Mouse (Mus musculus) activated CD4-positive, CD25-positive, alpha-beta regulatory T cell, adult 4 months (primary cell): ENCODE measurements around the gene Gpr171. TPM values are rescaled to one million over a fixed set of nuclear protein-coding genes. Genes with fewer than 3 reads are reported as not detected.
A peak's percentile ranks its signal among the peaks of the same experiment; 100 is the strongest.
"Not testable (repeated sequence)": the region's sequence is repeated elsewhere in the genome, so short reads cannot be mapped to it uniquely, and the experiment has no call there.

ENCODE experiments used
- ATAC-seq: one replicate; pipeline ENCODE4 v1.8.0; 2017
- polyA plus RNA-seq, 2 experiments: library from polyadenylated mRNA; unstranded; fragments of 100-300 nt; shearing (Covaris generic); gene quantifications; one replicate each; pipeline ENCODE4 v1.2.1; 2017

The Gpr171 gene
- 10 to 100 TPM; 58.4 to 74.6 TPM for polyA plus RNA-seq

GRCm38 (mm10) chr3:59101218-59101986, at the start of gene Gpr171:
Gene Gpr171 (minus strand): TSS chr3:59101821.
- ATAC-seq = peak; percentile 89

GRCm38 (mm10) chr3:59150624-59151023, 49.0 kb upstream of the Gpr171 start:
- no peak for ATAC-seq

DNA sequence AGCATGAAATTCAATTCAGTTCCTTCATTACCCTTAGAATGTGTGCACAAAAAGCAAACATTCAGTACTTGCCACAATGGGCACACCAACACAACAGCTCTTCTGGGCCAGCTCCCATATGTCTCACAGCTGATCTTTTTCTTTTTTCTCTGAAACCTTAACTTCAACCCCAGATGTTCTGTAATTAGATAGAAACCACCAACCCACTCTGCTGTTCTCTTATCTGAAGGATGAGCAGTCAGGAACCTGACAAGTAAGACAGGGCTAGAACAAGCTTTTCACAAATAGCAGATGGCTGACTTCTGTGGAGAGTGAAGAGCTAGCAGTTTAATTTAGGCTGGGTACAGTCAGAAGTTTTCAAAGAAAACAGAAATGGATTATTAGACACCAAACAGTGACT, 48.0 kb upstream of the Gpr171 start:
- ATAC-seq = no peak

DNA sequence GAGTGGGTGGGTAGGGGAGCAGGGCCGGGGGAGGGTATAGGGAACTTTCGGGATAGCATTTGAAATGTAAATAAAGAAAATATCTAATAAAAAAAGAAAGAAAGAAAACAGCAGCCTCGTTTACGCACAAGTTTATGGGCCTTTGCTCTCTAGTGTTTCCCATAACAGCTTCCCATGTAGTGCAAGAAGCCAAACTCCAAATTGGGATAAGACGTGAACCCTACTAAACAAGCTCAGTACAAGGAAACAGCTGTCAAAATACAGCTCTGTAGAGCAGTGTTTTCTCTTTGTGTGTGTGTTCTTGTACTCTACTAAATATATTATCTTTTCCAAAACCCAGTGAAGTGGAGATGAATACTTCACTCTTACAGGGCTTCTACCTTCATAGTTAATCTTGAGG, 43.6 kb upstream of the Gpr171 start:
- ATAC-seq = no peak

DNA sequence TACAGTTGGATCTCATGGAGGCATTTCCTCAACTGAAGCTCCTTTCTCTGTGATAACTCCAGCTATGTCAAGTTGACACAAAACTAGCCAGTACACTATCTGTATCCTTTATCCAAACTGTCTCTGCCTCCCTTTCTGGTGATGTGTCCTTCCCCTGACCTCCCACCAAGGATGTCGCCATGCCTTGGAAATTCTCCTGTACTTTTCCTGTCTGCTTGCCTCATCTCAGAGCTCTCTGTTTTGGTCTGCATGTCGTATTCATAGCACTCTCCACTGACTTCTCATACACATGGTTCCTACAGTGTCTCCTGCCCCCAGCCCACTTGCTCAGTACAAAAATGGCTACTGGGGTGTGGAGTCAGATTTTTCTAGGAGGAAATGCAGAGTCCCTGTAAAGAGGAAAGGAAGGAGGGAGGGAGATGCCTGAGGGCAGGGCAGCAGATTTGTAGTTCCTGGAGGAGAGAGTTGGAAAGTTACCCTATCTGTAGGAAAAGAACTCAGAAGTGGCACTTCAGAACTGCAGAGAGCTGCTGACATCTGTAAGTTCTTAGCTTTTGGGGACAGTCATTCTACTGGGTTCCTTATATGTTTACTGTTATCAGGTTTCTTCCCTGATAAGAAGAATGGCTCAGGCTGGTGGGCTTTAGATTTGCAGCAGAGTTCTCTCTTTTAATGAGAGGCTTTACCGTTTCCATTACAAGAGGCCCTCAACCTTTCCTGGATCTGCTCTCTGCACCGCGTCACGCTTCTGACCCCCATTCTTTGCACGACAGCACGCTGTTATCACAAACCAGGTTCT, 40.1 kb upstream of the Gpr171 start:
- no peak for ATAC-seq

- not testable (repeated sequence) for ATAC-seq
These were observed 39.3 kb upstream of the Gpr171 start for GRCm38 (mm10) chr3:59140941-59141340.

DNA sequence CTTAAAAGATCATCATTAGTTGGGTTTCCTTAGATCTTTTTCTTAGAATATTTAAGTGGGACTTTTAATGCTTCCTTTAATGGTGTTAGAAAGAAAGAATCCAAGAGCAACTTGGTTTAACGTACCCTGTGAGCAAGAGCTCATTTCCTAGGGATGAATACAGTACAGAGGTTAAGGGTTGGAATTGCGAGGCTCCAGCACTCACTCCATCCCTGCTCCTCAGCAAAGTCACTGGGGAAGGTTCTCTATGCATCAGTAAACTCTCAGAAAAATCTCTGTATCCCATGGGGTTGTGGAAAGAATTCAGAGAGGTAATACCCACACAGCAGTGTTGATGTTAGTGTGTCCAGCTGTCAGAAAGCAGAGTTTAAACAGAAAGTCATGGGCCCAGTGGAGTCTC, 38.5 kb upstream of the Gpr171 start:
- no peak for ATAC-seq

- no peak for ATAC-seq
These were observed 38.0 kb upstream of the Gpr171 start for GRCm38 (mm10) chr3:59139651-59140051.

- ATAC-seq = no peak
These were observed 37.4 kb upstream of the Gpr171 start for GRCm38 (mm10) chr3:59138946-59139468.

GRCm38 (mm10) chr3:59135911-59136653, 34.5 kb upstream of the Gpr171 start:
- no peak for ATAC-seq

DNA sequence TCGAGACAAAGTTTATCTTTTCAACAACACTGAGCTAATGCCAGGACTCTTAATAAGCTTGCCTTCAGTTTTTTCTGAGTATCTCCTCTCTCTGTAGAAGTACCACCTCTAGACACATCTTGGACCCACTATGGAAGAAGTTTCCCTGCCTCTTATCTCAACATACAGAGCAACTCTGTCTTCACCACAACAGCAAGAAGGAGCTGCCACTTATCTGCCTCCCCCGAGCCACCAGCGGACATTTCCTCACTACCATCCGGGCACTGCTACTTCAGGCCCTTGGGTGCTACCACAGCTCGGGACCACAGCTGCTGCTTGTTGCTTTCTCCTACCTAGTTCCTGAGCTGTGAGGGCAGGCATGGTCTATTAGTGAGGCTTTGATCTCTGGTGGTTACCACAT, 31.6 kb upstream of the Gpr171 start:
- no peak for ATAC-seq

- peak; percentile 67 for ATAC-seq
These were observed 30.3 kb upstream of the Gpr171 start for GRCm38 (mm10) chr3:59131966-59132365.

DNA sequence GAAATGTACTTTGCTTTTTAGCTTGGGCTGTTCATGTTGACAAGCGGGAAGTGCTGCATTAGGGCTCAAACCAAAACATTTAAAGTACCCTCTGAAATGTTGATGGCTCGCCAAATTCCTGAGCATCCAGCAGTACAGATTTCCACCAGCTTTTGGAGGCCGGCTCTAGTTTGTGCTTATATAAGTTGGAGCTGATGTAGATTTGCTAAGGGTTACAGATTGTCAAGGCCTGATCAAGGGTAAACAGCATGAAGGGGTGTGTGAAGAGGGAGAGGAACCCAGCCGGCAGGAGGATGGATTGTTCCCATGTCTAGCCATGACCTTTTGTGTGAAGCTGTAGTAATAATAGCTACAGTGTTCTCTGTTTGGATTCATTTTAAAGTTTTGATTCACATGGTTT, 29.5 kb upstream of the Gpr171 start:
- no peak for ATAC-seq

DNA sequence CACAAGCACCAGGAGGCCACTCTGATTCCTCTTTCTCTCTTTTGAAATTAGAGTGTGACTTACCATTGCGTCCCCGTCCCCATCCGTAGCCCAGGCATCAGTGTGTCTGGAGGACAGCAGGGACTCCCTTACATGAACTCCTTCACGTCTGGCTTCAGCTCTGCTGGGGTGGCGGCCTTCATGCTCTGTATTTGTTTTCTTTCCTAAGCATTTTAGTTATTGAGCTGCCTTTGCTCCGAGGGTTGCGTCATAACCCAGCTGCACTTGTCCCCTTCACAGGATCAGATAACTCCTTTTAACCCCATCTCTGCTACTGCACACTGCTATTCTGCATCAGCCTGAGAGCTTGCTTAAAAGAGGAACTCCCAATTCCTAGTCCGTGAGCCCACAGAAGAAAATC, 28.8 kb upstream of the Gpr171 start:
- peak; percentile 19 for ATAC-seq

DNA sequence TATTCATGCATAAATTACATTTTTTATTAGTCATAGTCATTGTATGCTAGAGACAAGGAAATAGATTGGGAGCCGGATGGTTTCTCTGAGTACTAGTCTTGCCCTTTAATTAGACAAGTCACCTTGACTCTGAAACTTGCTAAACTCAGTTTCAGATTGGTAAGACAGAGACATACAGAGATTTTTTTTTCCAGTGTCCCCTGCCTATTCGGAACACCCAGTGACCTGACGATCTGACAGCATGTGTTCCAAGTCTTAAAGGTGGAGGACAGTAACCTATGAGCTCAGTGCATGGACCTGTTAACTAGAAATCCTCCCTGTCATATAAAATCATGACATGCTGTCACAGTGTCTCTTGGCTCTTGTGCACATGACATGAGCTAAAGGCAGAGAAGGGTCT, 27.9 kb upstream of the Gpr171 start:
- ATAC-seq = no peak

- ATAC-seq = no peak
These were observed 27.1 kb upstream of the Gpr171 start for GRCm38 (mm10) chr3:59128681-59129080.

GRCm38 (mm10) chr3:59125783-59126555, 24.3 kb upstream of the Gpr171 start:
- no peak for ATAC-seq

GRCm38 (mm10) chr3:59125022-59125421, 23.4 kb upstream of the Gpr171 start:
- no peak for ATAC-seq

GRCm38 (mm10) chr3:59121780-59122449, 20.3 kb upstream of the Gpr171 start:
- no peak for ATAC-seq

DNA sequence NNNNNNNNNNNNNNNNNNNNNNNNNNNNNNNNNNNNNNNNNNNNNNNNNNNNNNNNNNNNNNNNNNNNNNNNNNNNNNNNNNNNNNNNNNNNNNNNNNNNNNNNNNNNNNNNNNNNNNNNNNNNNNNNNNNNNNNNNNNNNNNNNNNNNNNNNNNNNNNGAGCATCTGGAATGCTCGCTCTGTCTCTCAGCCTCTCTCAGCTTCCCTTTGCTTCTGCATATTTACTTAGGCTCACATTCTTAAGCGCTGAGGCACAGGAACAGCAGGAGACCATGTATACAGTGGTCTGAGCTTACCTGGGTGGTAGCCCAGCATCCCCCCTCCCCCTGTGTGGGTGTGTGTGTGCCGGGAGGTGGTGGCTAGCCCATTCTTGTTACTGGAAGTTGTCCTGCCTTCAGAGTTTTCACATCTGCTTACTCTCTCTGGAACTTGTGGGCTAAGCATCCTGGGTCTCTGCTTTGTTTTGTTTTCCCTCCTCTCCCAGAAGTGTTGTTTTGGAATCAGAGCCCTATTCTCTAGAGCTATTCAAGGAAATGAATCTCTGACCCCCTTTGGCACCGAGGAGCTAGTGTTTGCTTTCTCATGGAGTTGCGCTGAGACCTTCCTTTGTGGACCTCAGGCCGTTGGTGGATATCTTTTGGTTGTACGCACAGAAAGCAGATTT, 19.6 kb upstream of the Gpr171 start:
- ATAC-seq = no peak

GRCm38 (mm10) chr3:59113973-59114517, 12.4 kb upstream of the Gpr171 start:
- no peak for ATAC-seq
